Mouse (Mus musculus) spleen, embryonic (tissue): ENCODE measurements around the gene Prrt1.

Source experiments
- CTCF ChIA-PET: fragments of 350-600 bp; sonication (Branson Sonifier 250); formaldehyde crosslinking; loops from one replicate; lab custom pipeline; 2022; lab: Charles Lee

Gene Prrt1

GRCm38 (mm10) chr17:34662978-34663377 is 33.6 kb downstream of the Prrt1 start:
- CTCF ChIA-PET, result no interaction called here

DNA sequence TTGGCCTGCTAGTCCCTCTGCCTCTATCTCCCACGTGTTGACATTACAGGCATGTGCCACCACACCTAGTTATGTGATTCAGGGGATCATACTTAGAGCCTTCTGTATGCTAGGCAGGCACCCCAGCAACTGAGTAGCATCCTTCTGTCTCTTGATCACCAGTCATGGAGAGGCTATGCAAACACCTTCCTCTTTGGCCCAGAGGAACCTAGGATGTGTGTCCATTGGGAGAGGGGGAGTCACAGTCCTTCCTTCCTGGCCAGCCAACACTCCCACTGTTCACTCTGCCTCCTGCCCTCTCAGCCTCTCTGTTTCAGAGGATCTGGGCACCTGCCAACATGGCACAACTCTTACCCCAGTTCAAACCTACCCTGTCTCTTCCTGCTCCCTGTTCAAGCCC is 34.2 kb downstream of the Prrt1 start:
- CTCF ChIA-PET, result no interaction called here

DNA sequence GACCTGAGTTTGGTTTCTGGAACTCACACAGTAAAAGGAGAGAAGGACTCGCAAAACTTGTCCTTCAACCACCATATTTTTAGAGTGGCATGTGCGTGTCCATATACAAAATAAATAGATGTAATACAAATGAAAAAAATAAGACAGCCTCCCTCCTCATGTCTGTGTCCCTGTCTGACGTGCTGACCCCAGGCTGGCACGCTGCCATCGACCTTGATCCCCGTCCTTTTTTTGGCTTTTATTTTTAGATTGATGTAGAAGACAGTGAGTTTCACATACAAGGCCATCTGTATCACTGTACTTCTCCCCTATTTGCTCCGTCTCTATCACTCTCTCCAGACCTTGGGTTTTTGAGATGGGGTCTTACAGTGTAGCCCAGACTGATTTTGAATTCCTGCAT is 35.1 kb downstream of the Prrt1 start:
- CTCF ChIA-PET, result no interaction called here

DNA sequence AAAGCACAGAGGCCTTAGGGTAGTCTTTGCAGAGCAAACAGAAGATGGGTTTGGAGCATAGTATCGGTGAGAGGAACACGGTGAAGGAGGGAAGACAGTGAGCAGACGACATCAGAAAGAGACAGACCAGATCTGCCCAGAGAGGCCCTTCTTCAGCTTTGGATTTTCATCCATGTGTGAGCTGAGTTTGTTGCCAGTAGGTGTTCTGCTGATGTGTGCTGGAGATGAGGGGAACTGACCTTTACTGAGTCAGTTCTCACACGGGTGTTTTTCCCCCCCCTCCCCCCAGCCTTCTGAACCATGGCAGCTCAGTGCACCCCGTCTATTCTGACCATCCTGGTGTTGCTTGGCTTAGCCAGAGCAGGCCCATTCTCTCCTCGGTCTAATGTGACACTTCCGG is 40.9 kb downstream of the Prrt1 start, which contains the start of gene Tnxb:
TSS of gene Tnxb (plus strand) at position 301 of the 400 bp plus-strand sequence.
- CTCF ChIA-PET, result no interaction called here

- CTCF ChIA-PET, result no interaction called here
Measured at GRCm38 (mm10) chr17:34671151-34672066, 42.1 kb downstream of the Prrt1 start.

DNA sequence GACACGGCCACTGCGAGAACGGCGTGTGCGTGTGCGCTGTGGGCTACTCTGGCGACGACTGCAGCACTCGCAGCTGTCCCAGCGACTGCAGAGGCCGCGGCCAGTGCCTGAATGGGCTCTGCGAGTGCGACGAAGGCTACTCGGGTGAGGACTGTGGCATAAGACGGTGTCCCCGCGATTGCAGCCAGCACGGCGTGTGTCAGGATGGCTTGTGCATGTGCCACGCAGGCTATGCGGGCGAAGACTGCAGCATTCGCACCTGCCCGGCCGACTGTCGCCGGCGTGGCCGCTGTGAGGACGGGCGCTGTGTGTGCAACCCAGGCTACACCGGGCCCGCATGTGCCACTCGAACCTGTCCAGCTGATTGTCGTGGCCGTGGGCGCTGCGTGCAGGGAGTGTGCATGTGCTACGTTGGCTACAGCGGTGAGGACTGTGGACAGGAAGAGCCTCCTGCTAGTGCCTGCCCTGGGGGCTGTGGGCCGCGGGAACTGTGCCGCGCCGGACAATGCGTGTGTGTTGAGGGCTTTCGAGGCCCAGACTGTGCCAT is 43.0 kb downstream of the Prrt1 start:
- CTCF ChIA-PET, result no interaction called here

GRCm38 (mm10) chr17:34673139-34673538 is 43.8 kb downstream of the Prrt1 start:
- CTCF ChIA-PET, result no interaction called here

- CTCF ChIA-PET, result no interaction called here
Measured at GRCm38 (mm10) chr17:34674524-34675204, 45.3 kb downstream of the Prrt1 start.

- CTCF ChIA-PET, result interaction anchor here (0.6 kb wide), 1 partner anchor 1882 kb away, joined by 5 read pairs; no protein-coding TSS in a partner anchor
Measured at GRCm38 (mm10) chr17:34675205-34676092, 46.1 kb downstream of the Prrt1 start.

- CTCF ChIA-PET, result interaction anchor here (0.6 kb wide), 1 partner anchor 1883 kb away, joined by 5 read pairs; no protein-coding TSS in a partner anchor
Measured at GRCm38 (mm10) chr17:34676093-34676460, 46.7 kb downstream of the Prrt1 start.

DNA sequence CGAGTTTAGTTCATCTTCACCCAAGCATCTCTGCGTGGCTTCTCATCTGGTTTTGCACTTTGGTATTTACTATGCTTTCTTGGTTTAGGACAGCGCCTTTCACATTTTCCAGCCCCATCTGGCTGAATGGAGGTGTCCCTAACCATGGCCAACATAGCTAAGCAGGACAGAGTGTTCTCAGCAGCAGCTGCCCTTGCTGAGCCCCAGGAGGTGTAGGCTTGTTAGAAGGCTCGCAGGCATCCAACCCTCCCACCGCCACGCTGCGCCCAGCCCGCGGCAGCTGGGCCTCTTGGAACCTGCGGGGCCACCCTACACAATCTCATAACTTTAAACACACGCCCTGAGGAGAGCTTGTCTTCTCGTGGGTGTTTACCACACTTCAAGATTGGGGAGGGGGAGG is 47.3 kb downstream of the Prrt1 start:
- CTCF ChIA-PET, result no interaction called here

DNA sequence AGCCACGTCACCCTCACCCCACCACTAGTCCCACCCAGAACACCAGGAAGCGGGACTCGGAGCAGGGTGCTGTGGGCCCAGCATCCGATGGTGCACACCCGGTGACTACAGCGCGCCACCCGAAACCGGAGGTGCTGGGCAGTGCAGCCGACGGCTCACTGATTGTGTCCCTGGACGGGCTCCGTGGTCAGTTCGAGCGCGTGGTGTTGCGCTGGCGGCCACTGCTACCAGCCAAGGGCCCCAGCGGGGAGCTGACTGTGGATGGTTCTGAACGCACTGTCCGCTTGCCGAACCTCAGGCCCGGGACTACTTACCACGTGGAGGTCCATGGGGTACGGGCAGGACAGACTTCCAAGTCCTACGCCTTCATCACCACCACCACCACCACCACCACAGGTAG is 50.9 kb downstream of the Prrt1 start:
- CTCF ChIA-PET, result interaction anchor here (0.7 kb wide), 1 partner anchor 814 kb away, joined by 3 read pairs; no protein-coding TSS in a partner anchor

DNA sequence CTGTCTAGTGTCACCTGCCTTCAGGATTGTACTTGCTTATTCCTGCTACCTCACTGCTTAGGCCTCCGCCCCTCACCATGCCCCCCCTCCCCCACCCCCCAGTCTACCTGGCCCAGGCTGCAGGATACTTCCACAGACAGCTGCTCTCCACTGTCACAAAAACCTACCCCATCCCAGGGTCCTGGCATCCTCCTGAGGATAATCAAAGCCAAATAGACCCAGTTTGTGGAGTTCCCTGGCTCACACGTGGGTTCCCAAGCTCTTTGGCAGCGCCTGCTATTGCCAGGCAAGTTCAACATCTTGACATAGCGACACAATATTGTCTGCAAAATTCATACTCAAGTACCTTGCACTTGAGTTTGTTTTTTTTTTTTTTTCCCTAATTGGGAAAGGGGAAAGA is 51.3 kb downstream of the Prrt1 start:
- CTCF ChIA-PET, result interaction anchor here (0.7 kb wide), 1 partner anchor 815 kb away, joined by 3 read pairs; no protein-coding TSS in a partner anchor

- CTCF ChIA-PET, result no interaction called here
Measured at GRCm38 (mm10) chr17:34681132-34681571, 51.8 kb downstream of the Prrt1 start.

GRCm38 (mm10) chr17:34681881-34682536 is 52.7 kb downstream of the Prrt1 start:
- CTCF ChIA-PET, result no interaction called here
